Mouse (Mus musculus) thymus, postnatal 10 days (tissue): ENCODE results near the gene Ccdc158.

ENCODE experiments used
- DNase-seq, 2 experiments: peaks; one replicate each; pipeline ENCODE4 v3.0.0; 2021; ENCODE audit warnings: low spot score in 2 of 2

Ccdc158 gene

DNA sequence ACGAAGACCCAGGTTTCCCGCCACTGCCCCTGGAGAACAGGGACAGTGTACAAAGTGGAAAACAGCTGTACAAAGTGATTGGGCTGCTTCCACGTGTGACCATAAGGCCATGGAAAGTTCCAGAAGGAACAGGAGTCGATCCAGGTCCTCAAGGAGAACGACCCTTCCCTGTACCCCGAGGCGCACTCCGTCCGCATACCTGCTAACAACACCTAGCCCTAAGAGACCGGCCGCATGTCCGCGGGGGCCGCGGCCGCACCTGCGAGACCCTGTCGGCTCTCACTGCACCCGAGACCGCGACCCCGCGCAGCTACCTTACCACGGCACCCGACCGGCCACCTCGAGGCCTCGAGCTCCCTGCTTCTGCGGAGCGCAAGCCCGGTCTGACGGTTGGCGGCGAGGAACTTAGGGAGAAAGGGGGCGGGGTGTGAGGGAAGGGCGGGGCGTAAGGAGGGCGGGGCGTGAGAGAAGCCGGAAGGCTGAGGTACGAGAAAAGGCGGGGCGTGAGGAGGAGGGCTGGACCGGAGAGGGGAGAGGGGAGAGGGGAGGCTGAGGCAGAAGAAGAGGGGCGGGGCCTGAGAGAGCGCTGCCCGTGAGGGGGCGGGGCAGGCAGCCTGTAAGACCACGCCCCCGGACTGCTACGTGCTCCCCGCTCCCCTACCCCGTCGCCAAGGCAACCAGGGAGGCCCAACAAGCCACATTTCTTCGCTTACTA lies at the start of gene Ccdc158:
Ccdc158 (minus strand) TSS at position 413 of the 715 bp plus-strand sequence.
- DNase-seq: peak; percentile 63

- DNase-seq: no peak
Observed at GRCm38 (mm10) chr5:92721610-92722009, 46.5 kb upstream of the Ccdc158 start.

- DNase-seq: no peak
Observed at GRCm38 (mm10) chr5:92718856-92719255, 43.8 kb upstream of the Ccdc158 start.

GRCm38 (mm10) chr5:92717666-92718360 lies 42.7 kb upstream of the Ccdc158 start:
- no peak for DNase-seq

DNA sequence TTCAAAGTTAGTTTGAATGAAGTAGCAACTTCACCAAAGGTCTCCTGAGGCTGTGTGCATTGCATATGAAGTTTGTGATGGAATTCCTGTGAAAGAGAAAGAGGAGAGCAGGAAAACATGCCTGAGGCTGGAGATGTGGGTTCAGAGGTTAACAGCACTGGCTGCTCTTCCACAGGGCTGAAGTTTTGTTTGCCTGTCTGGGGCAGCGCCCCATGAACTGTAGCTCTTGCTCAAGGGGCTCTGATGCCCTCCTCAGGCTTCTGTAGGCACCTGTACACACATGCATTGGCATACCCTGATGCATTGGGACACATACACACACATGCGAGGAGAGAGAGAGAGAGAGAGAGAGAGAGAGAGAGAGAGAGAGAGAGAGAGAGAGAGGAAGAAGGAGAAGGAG lies 40.8 kb upstream of the Ccdc158 start:
- no peak for DNase-seq

- DNase-seq: no peak
Observed at GRCm38 (mm10) chr5:92715319-92715718, 40.2 kb upstream of the Ccdc158 start.

DNA sequence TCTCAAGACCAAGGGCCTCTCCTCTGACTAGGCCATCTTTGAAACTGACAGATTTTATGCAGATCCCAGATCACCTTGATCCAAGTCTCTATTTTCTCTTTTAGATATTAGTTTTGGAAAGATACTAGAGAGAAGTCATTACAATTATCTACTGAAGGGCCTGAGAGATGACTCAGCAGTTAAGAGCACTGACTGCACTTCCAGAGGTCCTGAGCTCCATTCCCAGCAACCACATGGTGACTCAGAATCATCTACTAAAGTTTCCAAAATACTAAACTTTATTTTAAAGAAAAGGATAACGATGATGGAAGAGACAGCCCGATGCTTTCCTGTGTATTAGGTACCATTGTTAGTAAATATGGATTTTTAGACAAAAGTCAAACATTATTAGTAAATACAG lies 39.8 kb upstream of the Ccdc158 start:
- no peak for DNase-seq

DNA sequence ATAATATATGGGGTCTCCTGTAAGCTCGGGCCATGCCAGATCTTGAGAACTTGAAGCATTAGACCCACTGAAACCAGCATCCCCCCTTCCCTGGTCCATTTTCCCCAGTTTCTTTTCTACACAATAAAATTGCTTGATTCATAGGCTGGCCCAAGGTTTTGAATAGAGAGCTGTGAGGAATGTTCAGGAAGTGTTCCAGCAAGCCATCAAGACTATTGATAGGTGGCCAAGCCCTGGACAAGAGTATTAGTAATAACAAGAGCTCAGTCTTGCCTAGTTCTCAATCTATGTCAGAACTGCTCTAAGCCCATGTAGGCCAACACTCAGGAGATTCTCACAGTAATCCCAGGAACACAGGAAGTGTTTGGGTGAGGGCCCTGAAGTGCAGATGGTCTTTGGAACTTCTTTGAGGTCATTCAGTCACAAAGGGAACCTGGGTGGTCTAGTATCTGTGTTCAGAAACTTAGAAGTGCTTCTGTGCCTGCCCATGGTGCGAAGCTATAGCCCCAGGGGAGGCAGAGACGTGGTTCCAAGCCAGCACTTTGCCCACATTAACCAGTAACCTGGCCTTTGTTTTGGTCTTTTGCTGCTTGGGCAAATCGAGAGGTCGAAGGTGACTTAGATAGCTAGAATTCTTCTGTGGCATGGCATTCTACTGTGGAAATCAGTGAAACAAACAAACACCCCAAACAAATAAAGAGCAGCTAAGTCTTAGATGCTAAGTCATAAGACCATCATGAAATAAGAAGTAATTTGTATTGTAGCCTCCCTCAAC lies 37.7 kb upstream of the Ccdc158 start:
- DNase-seq: no peak

DNA sequence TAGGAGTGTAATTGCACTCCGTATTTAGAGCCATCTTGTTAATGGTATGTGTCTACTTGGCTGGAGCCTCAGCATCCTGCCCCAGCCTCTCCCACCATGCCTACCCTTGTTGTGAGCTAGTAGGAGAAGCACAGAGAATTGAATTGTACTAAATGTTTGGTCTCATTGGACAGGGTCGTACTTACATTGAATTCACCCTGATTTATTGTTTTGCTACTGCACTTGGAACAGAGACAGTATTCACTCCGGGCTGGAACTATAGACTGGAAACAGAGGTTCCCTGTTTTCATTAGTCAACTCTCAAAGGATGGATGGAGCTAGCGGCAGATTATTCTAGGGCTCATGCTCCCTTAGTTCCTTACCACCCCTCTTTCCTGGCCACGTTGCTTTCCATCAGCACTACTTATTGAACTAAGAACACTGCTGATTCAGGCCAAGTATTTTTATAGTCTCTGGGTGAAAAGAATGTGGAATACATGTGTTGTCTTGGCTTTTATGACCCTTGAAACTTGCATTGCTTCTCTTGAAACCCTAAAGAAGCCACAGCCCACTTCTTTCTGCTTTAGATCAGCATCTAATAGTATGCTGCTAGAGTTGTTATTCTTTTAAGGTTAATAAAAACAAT lies 36.7 kb upstream of the Ccdc158 start:
- DNase-seq: no peak

- DNase-seq: no peak
Observed at GRCm38 (mm10) chr5:92710779-92711178, 35.7 kb upstream of the Ccdc158 start.

- DNase-seq: no peak
Observed at GRCm38 (mm10) chr5:92707921-92708491, 32.9 kb upstream of the Ccdc158 start.

- no peak for DNase-seq
Observed at GRCm38 (mm10) chr5:92703671-92704070, 28.6 kb upstream of the Ccdc158 start.

DNA sequence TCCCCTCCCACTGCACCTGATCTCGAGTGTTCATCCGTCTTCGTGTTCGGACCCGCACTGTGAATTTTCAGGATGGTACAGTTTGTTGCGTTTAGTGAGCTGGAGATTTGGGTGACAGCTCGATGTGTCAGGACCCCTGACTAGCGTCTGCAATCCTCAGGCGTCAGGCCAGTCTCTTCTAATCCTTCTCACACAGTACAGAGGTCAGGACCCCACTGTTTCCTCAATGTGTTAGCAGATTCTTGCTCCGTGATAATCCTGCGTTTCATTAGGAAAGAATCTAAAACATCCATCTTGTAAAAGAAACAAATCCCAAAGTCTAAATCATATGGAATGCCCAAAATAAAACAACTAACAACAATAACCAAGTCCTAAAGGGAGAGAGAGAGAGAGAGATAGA lies 26.7 kb upstream of the Ccdc158 start:
- DNase-seq: no peak

DNA sequence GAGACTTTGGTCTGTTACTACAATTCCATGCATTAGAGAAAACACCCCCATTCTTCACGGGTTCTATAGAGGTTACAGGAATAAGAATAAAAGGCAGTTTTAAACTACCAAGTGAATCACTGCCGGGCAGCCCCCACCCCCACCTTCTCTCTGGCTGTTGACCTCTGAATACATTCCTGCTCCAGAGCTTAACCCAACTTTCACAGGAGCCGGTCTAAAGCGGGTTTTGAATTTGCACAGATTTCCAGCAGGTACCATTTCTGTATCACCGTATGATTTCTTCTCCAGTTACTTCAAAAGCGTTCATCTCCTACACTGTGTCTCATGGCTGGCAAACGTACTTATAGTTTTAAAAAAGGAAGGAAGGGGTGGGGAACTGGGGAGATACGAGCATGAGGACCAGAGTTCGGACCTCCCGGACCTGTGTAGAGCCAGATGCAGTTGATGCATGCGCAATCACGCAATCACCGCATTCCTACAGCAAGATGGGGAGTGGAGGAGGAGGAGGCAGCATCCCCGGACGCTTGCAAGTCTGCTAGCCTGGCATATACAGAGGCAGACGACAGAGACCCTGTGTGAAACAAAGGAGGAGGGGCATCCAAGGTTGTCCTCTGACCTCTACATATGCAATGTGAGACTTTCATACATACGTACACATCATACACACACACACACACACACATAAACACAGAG lies 23.9 kb upstream of the Ccdc158 start:
- DNase-seq: no peak

- DNase-seq: no peak
Observed at GRCm38 (mm10) chr5:92698131-92698836, 23.2 kb upstream of the Ccdc158 start.

- no peak for DNase-seq
Observed at GRCm38 (mm10) chr5:92694316-92694995, 19.4 kb upstream of the Ccdc158 start.

DNA sequence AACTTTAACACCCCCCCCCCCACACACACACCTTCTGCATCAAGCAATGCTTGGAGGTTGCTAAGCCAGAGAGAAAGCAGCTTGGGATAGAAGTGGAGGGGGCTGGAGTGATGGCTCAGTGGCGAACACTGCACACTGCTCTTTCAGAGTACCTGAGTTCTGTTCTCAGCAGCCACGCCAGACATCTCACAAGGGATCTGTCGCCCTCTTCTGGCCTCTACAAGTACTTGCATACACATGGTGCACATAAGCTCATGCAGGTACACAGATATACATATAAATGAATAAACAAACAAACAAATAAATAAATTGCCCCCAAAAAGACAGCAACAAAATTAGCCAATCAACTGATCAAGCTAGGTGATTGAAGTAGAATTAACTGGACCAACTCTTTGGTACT lies 18.7 kb upstream of the Ccdc158 start:
- DNase-seq: no peak

GRCm38 (mm10) chr5:92692206-92693007 lies 17.3 kb upstream of the Ccdc158 start:
- no peak for DNase-seq

- DNase-seq: no peak
Observed at GRCm38 (mm10) chr5:92688569-92688968, 13.5 kb upstream of the Ccdc158 start.
